Mouse (Mus musculus): ENCODE data around the gene Tssc4. TPM values are rescaled to one million over a fixed set of nuclear protein-coding genes. Genes with fewer than 3 reads are reported as not detected.

The Tssc4 gene
- polyA plus RNA-seq, 1 experiment from 2014 or later: 60.3 TPM

DNA sequence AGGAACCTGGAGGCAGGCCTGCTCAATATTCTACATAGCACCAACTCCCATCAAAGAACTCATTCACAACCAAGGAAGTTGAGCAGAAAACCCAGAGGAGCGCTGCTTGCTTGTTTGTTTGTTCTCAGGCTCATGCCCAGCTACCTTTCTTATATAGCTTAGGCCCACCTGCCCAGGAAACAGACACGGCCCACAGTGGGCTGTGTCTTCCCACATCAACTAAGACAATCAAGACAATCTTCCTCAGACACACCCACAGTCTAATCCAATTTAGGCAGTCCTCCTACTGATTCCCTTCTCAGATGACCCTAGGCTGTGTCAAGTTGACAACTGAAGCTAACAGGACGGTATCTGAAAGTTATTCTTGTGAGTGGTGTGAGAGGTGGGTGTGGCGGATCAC is 37.0 kb downstream of the Tssc4 start, which contains the start of gene Kcnq1:
Gene Kcnq1 (plus strand): TSS at position 301 of the 400 bp plus-strand sequence.
- 75% methylated on average over 4 of the region's 4 CpGs for WGBS
- H3K27ac ChIP-seq (ENCODE audit: low read depth): no peak within 1 kb of the TSS

DNA sequence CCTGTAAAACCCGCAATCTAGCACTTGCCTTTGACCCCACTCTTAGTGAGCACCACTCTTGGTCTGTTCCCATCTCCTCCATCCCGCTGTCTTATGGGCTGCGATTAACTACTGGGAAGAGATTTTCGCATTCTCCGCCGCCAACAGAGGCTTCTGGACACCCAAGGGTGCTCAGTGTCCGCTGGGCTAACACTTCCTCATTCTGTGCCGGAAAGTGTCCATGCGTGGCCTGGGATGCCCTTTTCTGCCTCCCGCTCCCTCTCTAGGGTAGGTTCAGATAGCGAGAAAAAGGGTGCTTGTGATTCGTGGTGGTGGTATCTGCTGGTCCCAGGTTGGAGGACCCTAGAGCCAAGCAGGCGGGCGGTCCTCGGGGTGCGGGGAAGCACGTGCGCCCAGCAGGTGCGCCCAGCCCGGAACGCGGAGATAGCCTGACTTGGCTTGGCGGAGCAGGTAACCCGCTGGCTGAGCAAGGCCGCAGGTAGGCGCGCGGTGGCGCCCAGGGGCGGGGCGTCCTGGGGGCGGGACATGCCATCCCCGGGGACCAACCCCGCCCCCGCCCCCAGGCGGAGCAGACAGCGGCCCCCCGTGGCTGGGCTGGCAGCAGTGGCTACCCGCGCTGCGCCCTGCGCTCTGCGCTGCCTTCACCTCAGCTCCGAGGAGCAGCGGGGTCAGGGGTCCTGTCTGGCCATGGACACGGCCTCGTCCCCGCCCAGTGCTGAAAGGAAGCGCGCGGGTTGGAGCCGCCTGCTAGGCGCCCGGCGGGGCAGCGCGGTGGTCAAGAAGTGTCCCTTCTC is 37.8 kb downstream of the Tssc4 start:
- Histone ChIP-seq H3K36me3 (ENCODE audit: control insufficient read depth, insufficient read depth, low read length) (no peaks in the 10 kb centered on the region), H3K4me1 (replicated peaks; ENCODE audit: control insufficient read depth, insufficient read depth, low read length) (0 out of 2 replicates have a peak, but pooled peaks cover 4% of the 10 kb centered on the region), H3K4me3 (ENCODE audit: low read depth, low read length) (peak overlapping the region; percentile 36), H3K4me2 (ENCODE audit: low read length) (peak overlapping the region; percentile 68), H3K27ac (ENCODE audit: low read depth) (no peak overlapping the region), H3K9me3 (ENCODE audit: control insufficient read depth, low read length) (no peaks in the 10 kb centered on the region), H3K27me3 (replicated peaks; ENCODE audit: control insufficient read depth, insufficient read depth, low read length) (peaks cover 43% of the 10 kb centered on the region), H3K9ac (ENCODE audit: low read length) (no peak overlapping the region)
- WGBS: 6% methylated on average over 57 of the region's 57 CpGs
- ATAC-seq (replicated peaks; ENCODE audit: low FRiP score, low TSS enrichment, low read depth): peak; percentile 82
- DNase-seq (ENCODE audit: low spot score): peak; percentile 81

More for the DNA sequence above, 37.0 kb downstream of the Tssc4 start, which contains the start of gene Kcnq1:
- Histone ChIP-seq H3K9me3 (ENCODE audit: control insufficient read depth, low read length) (no peaks in the 10 kb centered on the region), H3K4me2 (ENCODE audit: low read length) (peak within 1 kb of the TSS; percentile 68), H3K9ac (ENCODE audit: low read length) (no peak within 1 kb of the TSS), H3K4me3 (ENCODE audit: low read depth, low read length) (peak within 1 kb of the TSS; percentile 36), H3K36me3 (ENCODE audit: control insufficient read depth, insufficient read depth, low read length) (no peaks in the 10 kb centered on the region), H3K27me3 (replicated peaks; ENCODE audit: control insufficient read depth, insufficient read depth, low read length) (peaks cover 43% of the 10 kb centered on the region), H3K4me1 (replicated peaks; ENCODE audit: control insufficient read depth, insufficient read depth, low read length) (0 out of 2 replicates have a peak, but pooled peaks cover 4% of the 10 kb centered on the region)
- ATAC-seq (replicated peaks; ENCODE audit: low FRiP score, low TSS enrichment, low read depth) (no peak), DNase-seq (ENCODE audit: low spot score) (no peak)

DNA sequence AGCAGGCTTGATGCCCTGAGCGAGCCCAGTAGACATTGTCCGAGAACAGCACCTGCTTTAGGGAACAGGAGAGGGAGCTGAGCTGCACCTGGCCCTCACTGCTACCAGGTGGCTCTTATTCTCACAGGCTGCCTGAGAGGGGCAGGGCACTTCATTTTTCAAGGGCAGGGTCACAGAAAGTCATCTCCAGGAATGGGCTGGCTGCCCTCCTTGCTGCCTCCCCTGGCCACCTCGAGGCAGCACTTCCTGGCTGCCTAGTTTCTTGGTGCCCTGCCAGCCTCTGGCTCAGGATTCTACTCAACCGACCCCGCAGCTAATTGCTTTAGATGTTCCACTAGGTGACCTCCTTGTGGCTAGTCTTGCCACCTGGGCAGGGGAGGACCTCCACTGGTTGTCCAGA is 39.2 kb downstream of the Tssc4 start:
- H3K9ac ChIP-seq (ENCODE audit: low read length): no peak overlapping the region
- 0 out of 2 replicates have a peak, but pooled peaks cover 4% of the 10 kb centered on the region for H3K4me1 ChIP-seq (replicated peaks; ENCODE audit: control insufficient read depth, insufficient read depth, low read length)
- no peaks in the 10 kb centered on the region for H3K9me3 ChIP-seq (ENCODE audit: control insufficient read depth, low read length)
- H3K27me3 ChIP-seq (replicated peaks; ENCODE audit: control insufficient read depth, insufficient read depth, low read length): peaks cover 43% of the 10 kb centered on the region
- WGBS: 43% methylated on average over 5 of the region's 5 CpGs
- no peak overlapping the region for H3K27ac ChIP-seq (ENCODE audit: low read depth)
- no peak for DNase-seq (ENCODE audit: low spot score)
- H3K4me2 ChIP-seq (ENCODE audit: low read length): no peak overlapping the region
- H3K36me3 ChIP-seq (ENCODE audit: control insufficient read depth, insufficient read depth, low read length): no peaks in the 10 kb centered on the region
- ATAC-seq (replicated peaks; ENCODE audit: low FRiP score, low TSS enrichment, low read depth): no peak
- no peak overlapping the region for H3K4me3 ChIP-seq (ENCODE audit: low read depth, low read length)

DNA sequence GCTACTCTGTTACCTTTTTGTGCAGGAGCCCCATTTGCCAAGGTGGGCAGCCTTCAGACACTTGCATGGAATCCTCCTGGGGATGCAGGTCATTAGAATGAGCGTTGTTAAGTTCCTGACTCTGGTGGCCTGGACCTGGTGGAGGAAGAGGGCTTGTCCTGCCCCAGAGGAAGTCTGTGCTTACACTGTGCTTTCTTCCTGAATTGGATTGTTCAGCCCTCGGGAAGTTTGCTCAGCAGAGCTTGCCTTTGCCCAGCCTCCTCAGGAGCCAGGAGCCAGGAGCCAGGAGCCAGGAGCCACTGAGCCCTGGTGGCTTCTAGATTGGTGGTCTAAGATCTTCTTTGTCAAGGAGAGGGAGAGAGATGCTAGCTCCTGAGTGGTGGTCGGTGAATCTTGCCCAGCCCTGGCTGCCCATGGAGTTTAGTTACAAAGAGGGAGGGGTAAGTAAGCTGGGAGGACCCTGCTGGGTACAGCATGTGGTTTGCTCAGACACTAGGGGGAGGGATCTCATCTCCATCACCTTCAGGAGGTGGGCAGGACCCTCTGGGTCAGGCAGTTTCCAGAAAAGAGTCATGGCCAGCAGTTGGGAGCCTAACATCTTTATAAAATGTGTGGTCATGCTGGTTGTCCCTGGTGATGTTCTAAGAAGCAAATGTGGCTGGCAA is 40.1 kb downstream of the Tssc4 start:
- 0 out of 2 replicates have a peak, but pooled peaks cover 4% of the 10 kb centered on the region for H3K4me1 ChIP-seq (replicated peaks; ENCODE audit: control insufficient read depth, insufficient read depth, low read length)
- whole genome bisulfite sequencing: 16% methylated on average over 3 of the region's 3 CpGs
- H3K27ac ChIP-seq (ENCODE audit: low read depth): no peak overlapping the region
- no peak overlapping the region for H3K4me2 ChIP-seq (ENCODE audit: low read length)
- DNase-seq (ENCODE audit: low spot score) (no peak), ATAC-seq (replicated peaks; ENCODE audit: low FRiP score, low TSS enrichment, low read depth) (no peak)
- H3K36me3 ChIP-seq (ENCODE audit: control insufficient read depth, insufficient read depth, low read length): no peaks in the 10 kb centered on the region
- H3K9ac ChIP-seq (ENCODE audit: low read length): no peak overlapping the region
- H3K4me3 ChIP-seq (ENCODE audit: low read depth, low read length): no peak overlapping the region
- H3K9me3 ChIP-seq (ENCODE audit: control insufficient read depth, low read length): 0 out of 2 replicates have a peak, but pooled peaks cover under 1% of the 10 kb centered on the region
- H3K27me3 ChIP-seq (replicated peaks; ENCODE audit: control insufficient read depth, insufficient read depth, low read length): peaks cover 43% of the 10 kb centered on the region

DNA sequence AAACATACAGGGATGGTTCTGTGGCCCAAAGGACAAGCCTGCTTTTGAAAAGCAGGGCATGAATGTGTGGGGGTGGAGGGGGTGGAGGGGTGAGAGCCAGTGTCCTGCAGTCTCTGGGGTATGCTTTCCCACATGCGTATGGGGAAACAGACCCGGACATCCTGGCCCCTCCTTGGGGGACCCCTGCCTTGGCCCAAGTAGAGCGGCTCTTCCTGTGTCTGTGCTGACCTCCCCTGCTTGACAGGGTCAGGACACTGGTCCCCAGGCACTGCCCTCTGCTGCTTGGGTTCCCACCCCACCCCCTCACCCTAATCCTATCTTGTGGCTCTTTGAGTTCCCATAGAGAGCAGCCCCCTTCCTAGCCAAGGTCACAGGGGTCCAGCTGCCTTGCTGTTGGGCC is 40.6 kb downstream of the Tssc4 start:
- Histone ChIP-seq H3K27me3 (replicated peaks; ENCODE audit: control insufficient read depth, insufficient read depth, low read length) (peaks cover 43% of the 10 kb centered on the region), H3K9ac (ENCODE audit: low read length) (no peak overlapping the region), H3K4me1 (replicated peaks; ENCODE audit: control insufficient read depth, insufficient read depth, low read length) (0 out of 2 replicates have a peak, but pooled peaks cover 4% of the 10 kb centered on the region), H3K4me2 (ENCODE audit: low read length) (no peak overlapping the region), H3K4me3 (ENCODE audit: low read depth, low read length) (no peak overlapping the region), H3K27ac (ENCODE audit: low read depth) (no peak overlapping the region), H3K36me3 (ENCODE audit: control insufficient read depth, insufficient read depth, low read length) (no peaks in the 10 kb centered on the region), H3K9me3 (ENCODE audit: control insufficient read depth, low read length) (0 out of 2 replicates have a peak, but pooled peaks cover 3% of the 10 kb centered on the region)
- 67% methylated on average over 3 of the region's 3 CpGs for WGBS
- ATAC-seq (replicated peaks; ENCODE audit: low FRiP score, low TSS enrichment, low read depth) (no peak), DNase-seq (ENCODE audit: low spot score) (no peak)

DNA sequence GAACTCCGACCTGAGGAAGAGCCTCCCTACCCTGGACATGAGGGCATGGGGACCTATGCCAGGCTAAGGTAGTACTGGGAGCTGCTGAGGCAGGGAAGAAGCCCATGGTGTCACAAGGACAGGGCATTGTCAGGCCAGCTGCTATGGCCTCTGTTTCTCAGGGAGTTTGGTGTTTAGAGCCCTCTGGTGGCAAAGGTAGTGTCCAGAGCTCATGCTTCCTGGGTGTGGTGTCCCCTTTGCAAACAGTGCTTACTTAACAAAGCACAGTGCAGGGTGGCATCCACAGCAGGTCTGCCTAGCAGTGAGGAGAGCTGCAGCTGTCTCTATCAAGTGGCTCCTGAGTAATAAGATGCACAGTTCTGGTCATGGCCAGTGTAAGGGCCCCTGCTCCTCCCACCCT is 41.8 kb downstream of the Tssc4 start:
- ATAC-seq (replicated peaks; ENCODE audit: low FRiP score, low TSS enrichment, low read depth) (no peak), DNase-seq (ENCODE audit: low spot score) (no peak)
- peaks cover 32% of the 10 kb centered on the region for H3K27me3 ChIP-seq (replicated peaks; ENCODE audit: control insufficient read depth, insufficient read depth, low read length)
- no peak overlapping the region for H3K4me2 ChIP-seq (ENCODE audit: low read length)
- 68% methylated on average over 1 of the region's 1 CpGs for WGBS
- H3K4me1 ChIP-seq (replicated peaks; ENCODE audit: control insufficient read depth, insufficient read depth, low read length): 0 out of 2 replicates have a peak, but pooled peaks cover 4% of the 10 kb centered on the region
- no peaks in the 10 kb centered on the region for H3K36me3 ChIP-seq (ENCODE audit: control insufficient read depth, insufficient read depth, low read length)
- H3K4me3 ChIP-seq (ENCODE audit: low read depth, low read length): no peak overlapping the region
- no peak overlapping the region for H3K27ac ChIP-seq (ENCODE audit: low read depth)
- H3K9me3 ChIP-seq (ENCODE audit: control insufficient read depth, low read length): 0 out of 2 replicates have a peak, but pooled peaks cover 3% of the 10 kb centered on the region
- H3K9ac ChIP-seq (ENCODE audit: low read length): no peak overlapping the region

DNA sequence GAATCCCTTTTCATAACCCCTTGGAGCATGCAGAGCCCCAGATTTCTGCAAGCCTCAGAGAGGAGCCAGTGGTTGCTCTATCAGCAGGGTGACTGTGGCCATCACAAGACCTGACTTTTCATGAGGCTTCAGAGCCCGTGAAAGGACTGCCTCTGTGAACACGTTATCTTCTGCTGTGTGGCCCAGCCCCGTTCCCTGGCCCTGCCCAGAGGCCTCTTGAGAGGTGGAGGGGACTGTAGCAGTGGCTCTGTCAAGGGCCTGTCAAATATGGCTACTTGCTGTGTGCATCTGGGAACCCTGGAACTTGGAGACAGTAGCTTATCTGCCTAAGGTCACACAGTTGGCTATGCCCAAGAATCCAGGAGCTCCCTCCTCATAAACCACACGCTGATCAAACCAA is 42.7 kb downstream of the Tssc4 start:
- no peak overlapping the region for H3K27ac ChIP-seq (ENCODE audit: low read depth)
- no peaks in the 10 kb centered on the region for H3K36me3 ChIP-seq (ENCODE audit: control insufficient read depth, insufficient read depth, low read length)
- no peak overlapping the region for H3K4me3 ChIP-seq (ENCODE audit: low read depth, low read length)
- no peak overlapping the region for H3K9ac ChIP-seq (ENCODE audit: low read length)
- no peak for ATAC-seq (replicated peaks; ENCODE audit: low FRiP score, low TSS enrichment, low read depth)
- DNase-seq (ENCODE audit: low spot score): no peak
- H3K4me1 ChIP-seq (replicated peaks; ENCODE audit: control insufficient read depth, insufficient read depth, low read length): 0 out of 2 replicates have a peak, but pooled peaks cover 4% of the 10 kb centered on the region
- peaks cover 23% of the 10 kb centered on the region for H3K27me3 ChIP-seq (replicated peaks; ENCODE audit: control insufficient read depth, insufficient read depth, low read length)
- H3K4me2 ChIP-seq (ENCODE audit: low read length): no peak overlapping the region
- WGBS: 52% methylated on average over 4 of the region's 4 CpGs
- 0 out of 2 replicates have a peak, but pooled peaks cover 3% of the 10 kb centered on the region for H3K9me3 ChIP-seq (ENCODE audit: control insufficient read depth, low read length)

DNA sequence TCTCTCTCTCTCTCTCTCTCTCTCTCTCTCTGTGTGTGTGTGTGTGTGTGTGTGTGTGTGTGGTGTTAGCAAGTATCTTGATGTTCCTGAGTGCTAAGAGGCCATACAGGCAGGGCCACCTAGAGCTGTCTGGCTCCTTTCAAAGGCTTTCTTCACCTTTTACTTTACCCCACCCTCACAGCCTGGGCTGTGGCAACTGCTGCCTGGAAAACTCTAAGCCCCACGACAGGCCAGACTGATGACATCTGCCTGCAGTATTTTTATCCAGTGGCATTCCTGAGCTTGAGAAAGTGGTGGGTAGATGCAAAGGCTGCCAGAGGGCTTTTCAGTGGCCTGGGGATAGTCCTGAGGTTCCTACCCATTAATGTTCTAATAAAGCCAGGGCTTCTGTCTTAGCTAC is 43.3 kb downstream of the Tssc4 start:
- H3K36me3 ChIP-seq (ENCODE audit: control insufficient read depth, insufficient read depth, low read length): no peaks in the 10 kb centered on the region
- WGBS: 12% methylated on average over 1 of the region's 1 CpGs
- H3K4me2 ChIP-seq (ENCODE audit: low read length): no peak overlapping the region
- H3K4me3 ChIP-seq (ENCODE audit: low read depth, low read length): no peak overlapping the region
- H3K27ac ChIP-seq (ENCODE audit: low read depth): no peak overlapping the region
- H3K4me1 ChIP-seq (replicated peaks; ENCODE audit: control insufficient read depth, insufficient read depth, low read length): no peaks in the 10 kb centered on the region
- ATAC-seq (replicated peaks; ENCODE audit: low FRiP score, low TSS enrichment, low read depth) (no peak), DNase-seq (ENCODE audit: low spot score) (no peak)
- no peak overlapping the region for H3K9ac ChIP-seq (ENCODE audit: low read length)
- H3K27me3 ChIP-seq (replicated peaks; ENCODE audit: control insufficient read depth, insufficient read depth, low read length): peaks cover 16% of the 10 kb centered on the region
- 0 out of 2 replicates have a peak, but pooled peaks cover 3% of the 10 kb centered on the region for H3K9me3 ChIP-seq (ENCODE audit: control insufficient read depth, low read length)

Measured in intestine, embryonic 14.5 days (tissue).